Mouse (Mus musculus) hindbrain, embryonic 13.5 days (tissue): ENCODE measurements at regions not wholly inside any gene's neighbourhood (a gene's known extent, or its start where the extent isn't known, plus 50 kb on each side); places are given as distances from the start of the nearest gene placed in this dataset.

Experiments used
- ATAC-seq: fragments of 200-750 bp; cut with Nextera tagmentation; 2 replicates; pipeline ENCODE4 v1.8.0; 2017; ENCODE audit warnings: moderate TSS enrichment; ENCODE audit not compliant: low FRiP score
- H3K27ac ChIP-seq: fragments of 300-500 bp; sonication (generic); 2 replicates; pipeline ENCODE4 v1.5.1; 2015; ENCODE audit warnings: inconsistent platforms, mild to moderate bottlenecking, moderate library complexity
- H3K27me3 ChIP-seq: fragments of 300-500 bp; sonication (generic); 2 replicates; pipeline ENCODE4 v1.6.1; 2015; ENCODE audit warnings: mild to moderate bottlenecking, inconsistent platforms
- H3K36me3 ChIP-seq: fragments of 300-500 bp; sonication (generic); 2 replicates; pipeline ENCODE4 v1.6.1; 2015; ENCODE audit warnings: mild to moderate bottlenecking, inconsistent platforms
- H3K4me1 ChIP-seq: fragments of 300-500 bp; sonication (generic); replicated peaks from 2 replicates; pipeline ENCODE4 v1.6.1; 2015; ENCODE audit warnings: inconsistent platforms
- H3K4me2 ChIP-seq: fragments of 300-500 bp; sonication (generic); 2 replicates; pipeline ENCODE4 v1.6.1; 2015; ENCODE audit warnings: inconsistent platforms, mild to moderate bottlenecking, moderate library complexity
- H3K4me3 ChIP-seq: fragments of 300-500 bp; sonication (generic); 2 replicates; pipeline ENCODE4 v1.5.1; 2015; ENCODE audit warnings: mild to moderate bottlenecking, inconsistent platforms
- H3K9ac ChIP-seq: fragments of 300-500 bp; sonication (generic); 2 replicates; pipeline ENCODE4 v1.6.1; 2015; ENCODE audit warnings: mild to moderate bottlenecking, inconsistent platforms
- H3K9me3 ChIP-seq: fragments of 300-500 bp; sonication (generic); 2 replicates; pipeline ENCODE4 v1.6.1; 2016; ENCODE audit warnings: inconsistent platforms
- WGBS: fragments of 180-500 bp; shearing (Covaris S2); methylation state at CpG from one replicate; pipeline ENCODE4 v1.1.7; 2015; 5-methylcytosine and 5-hydroxymethylcytosine counted together

DNA sequence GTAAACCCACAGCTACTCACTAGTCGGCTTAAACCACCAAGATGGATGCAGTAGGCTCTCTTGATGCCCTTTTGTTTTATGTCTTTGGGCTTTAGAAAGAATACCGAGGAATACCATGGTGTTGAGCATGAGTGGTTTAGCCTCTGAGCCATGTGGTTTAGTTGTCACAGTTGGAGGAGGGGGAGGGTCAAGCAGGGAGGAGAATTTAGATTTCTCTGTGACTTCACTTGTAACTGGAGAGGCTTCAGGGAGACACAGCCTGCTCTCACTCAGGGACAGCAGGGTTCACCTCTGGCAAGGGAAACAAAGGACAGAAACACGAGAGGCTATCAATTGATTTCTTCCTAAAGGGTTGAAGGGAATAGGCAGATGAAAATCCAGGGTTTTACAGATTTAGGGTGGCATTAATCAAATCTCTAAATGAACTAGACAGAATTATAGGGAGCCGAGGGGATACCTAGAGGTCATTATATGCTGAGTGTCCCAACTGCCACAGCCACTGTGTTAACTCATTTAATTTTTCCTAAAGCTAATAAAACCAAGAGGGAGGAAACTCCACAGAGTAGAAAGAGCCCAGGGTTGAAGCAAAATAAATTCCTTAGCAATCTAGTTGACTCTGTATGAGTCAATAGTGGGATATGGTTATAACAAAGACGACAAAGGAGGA lies 2113.7 kb upstream of the 5930422O12Rik start:
- Histone ChIP-seq H3K9me3 (peaks cover 6% of the 10 kb centered on the region), H3K36me3 (no peaks in the 10 kb centered on the region), H3K27ac (peak overlapping the region; percentile 56; the same call in 1 of the 2 replicates), H3K9ac (no peak overlapping the region), H3K4me2 (no peak overlapping the region), H3K27me3 (no peaks in the 10 kb centered on the region), H3K4me3 (no peak overlapping the region), H3K4me1 (peaks cover 6% of the 10 kb centered on the region)
- WGBS: 49% methylated on average over 5 of the region's 5 CpGs
- ATAC-seq: no peak

GRCm38 (mm10) chr8:31315359-31315705 lies 2113.2 kb upstream of the 5930422O12Rik start:
- H3K4me3 ChIP-seq: no peak overlapping the region
- no peak overlapping the region for H3K9ac ChIP-seq
- WGBS: 53% methylated on average over 8 of the region's 8 CpGs
- peaks cover 6% of the 10 kb centered on the region for H3K9me3 ChIP-seq
- peak; percentile 57; the same call in 1 of the 2 replicates for ATAC-seq
- no peaks in the 10 kb centered on the region for H3K36me3 ChIP-seq
- no peaks in the 10 kb centered on the region for H3K27me3 ChIP-seq
- H3K4me1 ChIP-seq: peaks cover 6% of the 10 kb centered on the region
- no peak overlapping the region for H3K4me2 ChIP-seq
- H3K27ac ChIP-seq: 0 out of 2 replicates have a peak overlapping the region, but pooled peaks have one; percentile 56

- no peak for ATAC-seq
- Histone ChIP-seq H3K27me3 (no peaks in the 10 kb centered on the region), H3K36me3 (no peaks in the 10 kb centered on the region), H3K4me1 (no peaks in the 10 kb centered on the region), H3K4me2 (no peak overlapping the region), H3K9ac (no peak overlapping the region), H3K4me3 (no peak overlapping the region), H3K9me3 (no peaks in the 10 kb centered on the region), H3K27ac (no peak overlapping the region)
- 91% methylated on average over 7 of the region's 7 CpGs for WGBS
These were observed 2094.8 kb upstream of the 5930422O12Rik start for GRCm38 (mm10) chr8:31333545-31334297.

DNA sequence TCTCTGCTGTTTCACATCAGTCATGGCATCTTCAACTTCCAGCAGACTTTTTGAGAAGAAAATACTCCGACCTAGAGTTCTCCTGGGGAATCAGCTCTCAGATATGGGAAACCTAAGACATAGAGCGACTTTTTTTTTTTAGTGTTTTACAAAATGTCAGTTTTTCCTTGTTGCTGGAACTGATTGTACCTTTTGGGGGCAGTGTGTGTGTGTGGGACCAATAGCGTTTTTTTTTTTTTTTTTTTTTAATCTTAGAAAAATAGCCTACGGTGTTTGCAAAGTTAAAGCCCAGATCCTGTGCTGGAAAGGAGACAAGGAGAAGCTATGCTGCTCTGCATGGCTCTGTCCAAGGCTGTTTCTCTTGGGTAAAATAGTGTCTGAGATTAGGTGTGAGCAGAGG lies 2080.0 kb upstream of the 5930422O12Rik start:
- no peak for ATAC-seq
- H3K4me3 ChIP-seq: no peak overlapping the region
- H3K9ac ChIP-seq: no peak overlapping the region
- H3K27me3 ChIP-seq: no peaks in the 10 kb centered on the region
- H3K36me3 ChIP-seq: no peaks in the 10 kb centered on the region
- no peaks in the 10 kb centered on the region for H3K9me3 ChIP-seq
- H3K4me1 ChIP-seq: no peaks in the 10 kb centered on the region
- 84% methylated on average over 4 of the region's 4 CpGs for WGBS
- H3K4me2 ChIP-seq: no peak overlapping the region
- H3K27ac ChIP-seq: no peak overlapping the region

DNA sequence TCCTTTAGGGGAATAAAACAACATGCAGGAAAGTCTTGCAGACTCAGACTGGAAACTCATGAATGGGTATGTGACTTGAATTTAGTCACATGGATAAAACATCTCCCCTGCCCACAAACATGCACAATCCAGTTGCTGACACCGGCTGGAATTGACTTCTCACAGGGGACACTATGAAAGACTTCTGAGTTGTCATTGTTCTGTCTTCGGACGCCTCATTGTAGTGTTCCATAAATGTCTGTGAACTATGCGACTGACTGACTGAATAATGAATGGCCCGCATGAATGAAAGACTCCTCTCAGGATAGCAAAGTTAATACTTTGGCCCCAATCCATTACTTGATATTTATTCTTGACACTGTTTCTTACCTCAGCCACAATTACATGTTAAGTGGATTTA lies 2058.9 kb upstream of the 5930422O12Rik start:
- no peak for ATAC-seq
- Histone ChIP-seq H3K9ac (no peak overlapping the region), H3K4me2 (no peak overlapping the region), H3K4me1 (peaks cover 4% of the 10 kb centered on the region; the same call in 1 of the 2 replicates), H3K27me3 (no peaks in the 10 kb centered on the region), H3K27ac (no peak overlapping the region), H3K36me3 (no peaks in the 10 kb centered on the region), H3K9me3 (no peaks in the 10 kb centered on the region), H3K4me3 (no peak overlapping the region)
- 26% methylated on average over 5 of the region's 5 CpGs for WGBS

DNA sequence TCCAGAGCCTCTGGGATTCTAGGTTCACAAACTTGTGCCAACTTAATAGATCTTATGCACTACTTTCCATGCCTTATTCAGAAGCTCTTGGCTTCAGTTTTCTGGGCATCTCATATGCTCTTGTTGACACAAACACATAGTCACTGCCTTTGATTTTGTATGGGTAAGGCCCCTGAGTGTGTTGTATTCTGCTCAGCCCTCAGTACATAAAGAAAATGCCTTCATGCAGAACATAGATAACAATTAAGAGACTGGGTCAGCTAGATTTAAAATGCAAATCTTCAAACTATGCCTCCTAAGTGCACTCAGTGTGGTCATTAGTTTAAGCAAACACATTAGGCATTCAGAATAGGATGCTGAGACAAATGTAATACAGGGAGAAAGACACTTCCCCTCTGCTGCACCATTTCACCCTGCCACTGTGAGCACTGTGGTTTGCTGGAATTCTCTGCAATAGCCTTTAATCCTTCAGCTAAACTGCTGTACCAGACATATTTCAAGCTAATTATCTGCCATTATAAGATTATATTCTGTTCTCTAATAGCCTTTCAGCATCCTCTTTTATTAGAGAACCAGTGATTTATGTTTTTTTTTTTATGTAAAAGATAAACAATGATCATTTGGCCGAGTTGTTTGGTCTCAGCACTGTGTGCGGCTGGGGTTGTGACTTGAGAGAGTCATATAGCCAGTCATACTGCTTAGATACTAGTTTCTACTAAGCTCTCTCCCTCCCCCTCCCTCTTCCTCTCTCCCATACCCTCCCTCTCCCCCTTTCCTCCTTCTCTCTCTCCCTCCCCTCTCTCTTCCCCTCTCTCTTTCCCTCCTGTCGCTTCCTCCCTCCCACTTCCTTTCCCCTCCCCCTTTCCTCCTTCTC lies 2058.1 kb upstream of the 5930422O12Rik start:
- 43% methylated on average over 3 of the region's 3 CpGs for WGBS
- H3K36me3 ChIP-seq: no peaks in the 10 kb centered on the region
- H3K4me1 ChIP-seq: peaks cover 4% of the 10 kb centered on the region; the same call in 1 of the 2 replicates
- peak; percentile 69 for ATAC-seq
- H3K27ac ChIP-seq: no peak overlapping the region
- no peaks in the 10 kb centered on the region for H3K9me3 ChIP-seq
- H3K27me3 ChIP-seq: no peaks in the 10 kb centered on the region
- H3K4me2 ChIP-seq: no peak overlapping the region
- H3K9ac ChIP-seq: no peak overlapping the region
- H3K4me3 ChIP-seq: no peak overlapping the region

DNA sequence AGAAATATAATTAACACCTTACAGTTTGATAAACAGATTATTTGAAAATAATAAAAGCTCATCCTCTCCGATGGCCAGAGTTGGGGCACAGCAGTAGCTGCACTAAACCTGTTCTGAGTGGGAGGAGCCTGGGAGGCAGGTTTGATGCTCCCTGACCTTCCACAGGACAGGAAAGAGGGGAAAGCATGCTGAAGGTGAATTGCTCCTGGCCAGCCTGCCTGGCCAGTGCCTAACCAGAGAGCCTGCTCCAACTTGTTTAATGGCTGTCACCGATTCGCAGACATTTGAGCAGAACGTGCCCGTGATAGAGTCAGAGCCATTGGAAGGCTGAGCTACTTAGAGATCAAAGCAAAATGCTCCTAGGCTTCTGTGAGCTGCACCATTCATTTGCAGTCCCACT lies 2056.9 kb upstream of the 5930422O12Rik start:
- Histone ChIP-seq H3K27ac (no peak overlapping the region), H3K9me3 (no peaks in the 10 kb centered on the region), H3K4me1 (peaks cover 4% of the 10 kb centered on the region; the same call in 1 of the 2 replicates), H3K4me3 (no peak overlapping the region), H3K4me2 (no peak overlapping the region), H3K36me3 (no peaks in the 10 kb centered on the region), H3K27me3 (no peaks in the 10 kb centered on the region), H3K9ac (no peak overlapping the region)
- 53% methylated on average over 5 of the region's 5 CpGs for WGBS
- no peak for ATAC-seq

- Histone ChIP-seq H3K9ac (no peak overlapping the region), H3K4me3 (no peak overlapping the region), H3K9me3 (no peaks in the 10 kb centered on the region), H3K4me1 (peaks cover 4% of the 10 kb centered on the region; the same call in 1 of the 2 replicates), H3K27me3 (no peaks in the 10 kb centered on the region), H3K4me2 (no peak overlapping the region), H3K36me3 (no peaks in the 10 kb centered on the region), H3K27ac (no peak overlapping the region)
- no peak for ATAC-seq
- 81% methylated on average over 2 of the region's 2 CpGs for WGBS
These were observed 2056.1 kb upstream of the 5930422O12Rik start for GRCm38 (mm10) chr8:31372397-31372796.

DNA sequence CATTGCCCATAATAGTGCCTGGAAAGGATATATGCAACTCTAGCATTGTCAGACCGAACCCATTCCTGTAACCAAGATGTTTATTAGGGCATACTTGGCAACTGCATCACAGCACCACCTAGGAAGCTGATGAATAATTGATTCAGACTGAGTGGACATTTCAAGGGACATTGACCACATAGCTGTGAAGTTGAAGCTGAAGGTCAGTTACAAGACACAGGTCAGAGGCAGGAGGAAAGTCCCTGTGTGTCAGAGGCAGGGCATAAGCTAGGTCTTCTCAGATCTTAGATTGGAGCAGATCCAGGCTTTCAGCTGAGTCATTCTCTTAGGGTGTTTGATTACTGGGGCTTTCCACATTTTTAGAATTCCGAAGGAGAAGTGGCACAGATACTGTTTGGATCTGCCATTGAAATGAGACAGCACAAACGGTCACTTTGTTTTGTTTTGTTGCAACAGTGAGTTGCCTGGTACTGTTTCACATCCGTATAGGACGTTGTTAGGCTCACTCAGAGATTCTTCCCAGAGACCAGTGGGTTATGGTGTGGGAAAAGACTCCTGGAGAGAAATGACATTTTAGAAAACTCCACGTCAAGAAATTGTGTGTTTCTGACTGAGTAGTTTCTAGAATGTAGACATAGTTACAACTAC lies 2055.2 kb upstream of the 5930422O12Rik start:
- Histone ChIP-seq H3K36me3 (no peaks in the 10 kb centered on the region), H3K9me3 (no peaks in the 10 kb centered on the region), H3K4me1 (peaks cover 4% of the 10 kb centered on the region; the same call in 1 of the 2 replicates), H3K9ac (no peak overlapping the region), H3K27ac (no peak overlapping the region), H3K4me3 (no peak overlapping the region), H3K27me3 (no peaks in the 10 kb centered on the region), H3K4me2 (no peak overlapping the region)
- WGBS: 81% methylated on average over 6 of the region's 6 CpGs
- ATAC-seq: no peak

DNA sequence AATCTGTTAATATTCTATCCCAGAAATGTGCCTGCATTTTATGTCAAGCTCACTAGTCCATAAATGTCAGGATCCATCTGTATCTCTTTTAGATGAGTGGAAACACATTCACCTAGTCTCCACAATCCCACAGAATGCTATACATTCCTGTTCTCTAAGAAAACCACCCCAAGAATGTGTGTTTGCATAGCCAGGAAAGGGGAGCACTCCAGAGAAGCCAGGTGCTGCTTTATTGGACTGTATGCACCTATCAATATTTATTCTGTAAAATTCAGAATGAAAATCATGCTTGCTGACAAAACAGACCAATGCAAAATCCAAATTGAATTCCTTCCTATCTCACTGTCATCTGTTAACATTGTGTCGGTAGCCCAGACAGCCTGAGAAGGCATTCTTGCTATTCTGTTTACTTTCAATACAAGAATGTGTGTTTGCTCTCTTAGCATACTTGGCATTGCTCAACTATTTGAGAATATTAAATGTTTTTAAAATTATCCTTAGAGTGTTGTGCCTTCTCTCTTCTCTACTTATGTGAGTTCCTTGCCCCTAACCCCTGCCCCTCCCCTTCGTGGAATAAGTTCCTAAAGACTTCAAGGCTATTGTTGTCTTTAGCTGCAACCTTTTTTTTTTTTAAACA lies 2050.7 kb upstream of the 5930422O12Rik start:
- no peak for ATAC-seq
- no peak overlapping the region for H3K27ac ChIP-seq
- no peaks in the 10 kb centered on the region for H3K9me3 ChIP-seq
- H3K4me2 ChIP-seq: no peak overlapping the region
- H3K36me3 ChIP-seq: no peaks in the 10 kb centered on the region
- H3K9ac ChIP-seq: no peak overlapping the region
- 73% methylated on average over 2 of the region's 2 CpGs for WGBS
- H3K4me3 ChIP-seq: no peak overlapping the region
- H3K27me3 ChIP-seq: no peaks in the 10 kb centered on the region
- no peaks in the 10 kb centered on the region for H3K4me1 ChIP-seq

DNA sequence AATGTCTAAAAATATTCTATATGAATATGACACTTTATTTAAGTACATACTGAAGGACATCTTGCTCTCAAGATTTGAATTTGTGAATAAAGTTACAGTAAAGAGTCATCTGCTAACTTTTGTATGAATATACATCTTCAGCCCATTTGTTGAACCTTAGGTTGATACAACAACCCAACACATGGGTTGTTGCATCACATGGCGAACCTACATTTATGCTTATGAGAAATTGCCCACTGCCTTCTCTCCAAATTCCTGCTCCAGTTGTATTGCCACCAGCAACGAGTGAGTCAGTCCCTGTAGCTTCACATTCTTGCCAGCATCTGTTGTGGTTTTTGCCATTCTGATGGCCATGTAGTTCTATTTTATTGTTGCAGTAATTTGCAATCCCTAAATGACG lies 2023.7 kb upstream of the 5930422O12Rik start:
- WGBS: 78% methylated on average over 3 of the region's 3 CpGs
- Histone ChIP-seq H3K9ac (no peak overlapping the region), H3K36me3 (no peaks in the 10 kb centered on the region), H3K27ac (no peak overlapping the region), H3K27me3 (no peaks in the 10 kb centered on the region), H3K9me3 (no peaks in the 10 kb centered on the region), H3K4me2 (no peak overlapping the region), H3K4me1 (no peaks in the 10 kb centered on the region), H3K4me3 (no peak overlapping the region)
- no peak for ATAC-seq
